Mouse (Mus musculus): ENCODE results near the gene Stk11.

- TF ChIP-seq CTCF (conservative IDR thresholded peaks at IDR 0.05; ENCODE audit: low read length) = no peak
- no peak for TF ChIP-seq POU5F1 (IDR thresholded peaks at IDR 0.05; ENCODE audit: borderline replicate concordance, low read length)
Observed at GRCm38 (mm10) chr10:80107678-80108077, 7.9 kb upstream of the Stk11 start.

Data from E14TG2a.4 (cell line).